Mouse (Mus musculus) forelimb bud, embryonic 11.5 days (tissue): ENCODE measurements around the gene Rtn4rl1.

Experiments
- DNase-seq: peaks from one replicate; pipeline ENCODE4 v3.0.0-alpha.2; 2012; ENCODE audit warnings: low read depth, low spot score

Rtn4rl1 gene

DNA sequence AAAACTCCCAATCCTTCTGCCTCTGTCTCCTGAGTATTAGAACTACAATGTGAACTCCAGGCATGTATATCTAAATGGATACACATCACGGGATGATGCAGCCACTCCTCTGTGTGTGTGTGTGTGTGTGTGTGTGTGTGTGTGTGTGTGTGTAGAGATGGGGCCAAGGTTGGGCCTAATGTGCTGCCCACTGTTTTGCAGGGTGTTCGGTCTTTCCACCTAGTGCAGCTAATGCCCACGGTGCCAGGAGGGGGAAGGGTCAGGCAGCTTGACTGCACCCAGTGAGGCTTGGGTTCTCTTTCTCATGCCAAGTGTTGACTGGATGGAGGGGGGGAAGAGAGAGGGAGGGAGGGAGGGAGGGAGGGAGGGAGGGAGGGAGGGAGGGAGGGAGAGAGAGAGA is 19.3 kb downstream of the Rtn4rl1 start:
- DNase-seq: no peak

DNA sequence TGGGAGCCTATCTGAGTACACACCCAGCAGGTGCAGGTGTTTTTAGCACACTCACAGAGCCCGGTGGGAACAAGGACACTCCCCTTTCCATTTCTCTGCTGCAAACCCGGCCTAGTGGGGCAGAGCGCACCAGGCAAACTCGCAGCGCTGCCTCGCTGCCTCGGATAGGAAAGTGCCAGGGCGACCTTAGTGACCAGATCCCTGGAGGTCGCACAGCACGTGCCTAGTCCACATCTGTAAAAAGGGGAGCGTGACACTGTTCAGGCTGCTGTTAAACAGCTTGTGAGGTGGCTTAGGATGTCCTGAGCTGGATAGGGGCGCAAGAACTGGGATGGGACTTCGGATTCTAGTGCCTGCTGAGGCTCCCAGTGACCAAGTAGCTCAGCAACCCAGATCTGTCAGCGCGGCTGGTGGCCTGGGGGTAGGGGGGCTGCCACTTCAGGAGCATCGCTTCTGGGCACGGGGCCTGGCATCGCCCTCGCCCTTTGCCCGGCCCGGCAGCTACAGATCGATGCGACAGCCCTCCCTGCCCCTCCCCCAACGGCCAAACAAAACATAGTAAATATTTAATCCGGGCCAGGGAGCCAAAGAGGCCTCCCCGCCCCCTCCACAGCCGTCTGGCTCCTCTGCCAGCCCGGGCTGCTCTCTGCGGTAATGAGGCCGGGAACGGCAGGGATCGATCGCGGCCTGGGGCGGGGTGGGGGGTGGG is 19.9 kb downstream of the Rtn4rl1 start:
- DNase-seq: no peak

DNA sequence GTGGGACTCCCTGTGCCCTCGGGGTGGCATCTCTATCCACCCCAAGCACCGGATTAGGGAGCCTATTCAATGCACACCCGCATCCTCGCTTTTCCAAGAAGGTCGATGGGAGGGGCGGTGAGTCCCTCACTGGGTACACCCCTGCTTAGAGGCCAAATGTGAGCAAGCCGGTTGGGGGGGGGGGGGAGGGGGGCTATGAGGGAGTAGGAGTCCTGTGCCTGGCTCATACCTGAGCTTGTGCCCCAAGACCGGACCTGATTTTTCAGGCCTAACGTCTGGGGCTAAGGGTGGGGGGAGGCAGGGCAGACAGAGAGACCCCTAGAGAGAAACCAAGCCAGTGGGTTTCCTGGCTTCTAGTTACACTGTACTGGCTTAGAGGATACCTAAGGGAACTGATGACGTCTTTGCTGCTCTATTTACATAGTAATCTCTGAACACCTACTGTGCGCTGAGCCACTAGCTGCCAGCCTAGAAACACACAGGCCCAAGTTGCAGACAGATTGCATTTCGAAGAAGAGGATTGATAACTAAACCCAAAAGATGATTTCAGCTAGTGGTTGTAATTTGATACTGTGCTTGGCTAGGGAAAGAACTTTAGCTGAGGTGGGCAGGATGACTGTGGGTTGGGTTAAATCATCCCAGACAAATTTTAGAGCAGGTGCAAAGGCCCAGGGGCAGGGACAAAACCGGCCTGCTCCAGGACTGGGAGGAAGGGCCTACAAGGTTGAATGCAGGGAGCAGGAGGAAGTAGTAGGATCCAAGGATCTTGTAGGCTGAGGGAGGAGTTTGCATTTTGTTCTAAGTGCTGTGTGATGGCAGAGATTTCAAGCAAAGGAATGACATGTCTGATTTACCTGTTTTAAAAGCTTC is 20.7 kb downstream of the Rtn4rl1 start:
- DNase-seq: no peak

DNA sequence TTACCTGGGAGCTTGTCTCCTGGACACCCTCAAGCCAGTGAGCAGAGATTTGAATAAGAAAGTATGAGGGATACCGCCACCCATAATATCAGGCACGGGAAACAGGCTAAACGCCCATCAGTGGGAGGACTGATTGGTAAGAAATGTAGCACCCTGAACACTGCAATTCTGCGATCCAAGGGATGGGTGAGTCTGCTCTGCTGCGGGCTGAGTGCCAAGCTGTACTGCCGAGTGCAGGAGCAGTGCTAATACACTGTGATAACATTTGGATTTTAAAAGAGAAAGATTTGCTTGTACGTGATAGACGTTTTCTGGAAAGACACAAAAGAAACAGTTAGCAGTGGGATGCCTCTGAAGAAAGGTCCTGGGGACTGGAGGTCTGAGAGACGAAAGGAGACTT is 26.5 kb downstream of the Rtn4rl1 start:
- no peak for DNase-seq

DNA sequence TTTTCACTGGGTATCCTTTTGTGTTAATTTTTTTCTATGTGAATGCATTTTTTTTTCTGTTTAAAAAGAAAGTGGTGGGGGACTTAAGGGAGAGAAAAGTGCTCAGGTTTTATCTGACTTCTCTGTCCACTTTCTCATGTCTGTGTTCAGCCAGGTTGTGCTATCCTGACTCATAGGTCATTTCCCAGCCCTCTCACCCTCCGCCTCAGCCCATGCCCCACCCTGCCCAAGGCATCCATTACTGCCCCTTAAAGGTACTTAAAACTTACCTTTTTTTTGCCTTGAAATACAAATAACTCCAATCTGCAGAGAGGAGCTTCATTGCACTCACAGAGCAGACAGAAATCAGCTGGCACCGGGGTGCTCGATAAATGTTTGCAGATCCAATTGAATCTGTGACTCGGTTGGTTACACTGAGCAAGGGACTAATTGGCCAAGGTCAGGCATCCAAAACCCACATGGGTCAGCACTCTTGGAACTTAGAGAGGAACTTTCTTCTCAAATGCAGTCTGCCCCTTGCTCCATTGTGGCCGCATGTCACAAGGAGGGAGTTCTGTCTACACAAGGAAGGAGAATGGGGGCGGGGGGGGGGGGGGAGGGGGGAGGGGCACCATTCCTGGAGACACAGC is 27.0 kb downstream of the Rtn4rl1 start:
- no peak for DNase-seq

DNA sequence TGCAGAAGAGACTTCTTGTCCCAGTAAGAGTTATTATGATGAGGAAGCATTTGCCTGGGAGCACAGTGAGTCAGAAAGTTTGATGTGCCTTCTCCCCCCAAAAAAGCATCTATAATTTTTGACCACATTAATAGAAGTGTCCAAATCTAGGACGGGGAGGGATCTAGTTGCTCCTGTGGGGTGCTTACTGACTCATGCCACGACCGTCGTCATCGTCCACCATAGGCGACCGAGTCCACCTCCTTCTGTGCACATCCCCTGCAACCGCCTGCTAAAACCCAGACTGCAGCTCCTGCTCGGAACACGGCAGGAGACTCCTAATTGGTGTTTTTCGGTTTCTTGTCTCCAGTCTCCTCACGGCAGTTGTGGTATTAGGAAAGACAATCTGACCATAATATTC is 30.5 kb downstream of the Rtn4rl1 start:
- DNase-seq: no peak

DNA sequence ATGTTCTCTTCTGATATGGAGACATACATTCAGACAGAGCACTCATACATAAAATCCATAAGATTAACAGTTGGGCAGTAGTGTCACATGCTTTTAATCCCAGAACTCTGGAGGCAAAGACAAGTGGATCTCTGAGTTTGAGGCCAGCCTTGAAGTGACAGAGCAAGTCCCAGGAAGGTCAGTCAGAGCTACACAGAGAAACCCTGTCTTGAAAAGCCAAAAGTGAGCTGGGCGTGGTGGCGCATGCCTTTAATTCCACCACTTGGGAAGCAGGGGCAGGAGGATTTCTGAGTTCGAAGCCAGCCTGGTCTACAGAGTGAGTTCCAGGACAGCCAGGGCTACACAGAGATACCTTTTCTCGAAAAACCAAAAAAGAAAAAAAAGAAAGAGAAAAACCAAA is 31.3 kb downstream of the Rtn4rl1 start:
- DNase-seq: no peak

DNA sequence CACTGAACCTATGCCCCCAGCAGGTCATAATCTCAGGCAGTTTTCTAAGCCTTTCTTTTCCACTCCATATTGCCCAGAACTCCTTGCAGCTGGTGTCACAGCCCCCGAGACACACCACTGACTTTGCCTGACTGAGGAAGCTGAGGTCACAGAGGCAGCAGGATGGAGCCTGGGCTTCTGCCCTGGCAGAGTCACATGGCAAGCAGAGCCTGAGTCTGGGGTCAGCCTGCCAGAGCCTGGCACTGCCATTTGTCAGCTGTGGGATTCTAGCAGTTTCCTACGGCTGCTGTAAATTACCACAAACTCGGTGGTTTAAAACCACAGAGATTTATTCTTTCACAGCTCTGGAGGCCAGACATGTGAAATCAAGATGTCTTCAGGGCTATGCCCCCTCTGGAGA is 34.0 kb downstream of the Rtn4rl1 start:
- no peak for DNase-seq

DNA sequence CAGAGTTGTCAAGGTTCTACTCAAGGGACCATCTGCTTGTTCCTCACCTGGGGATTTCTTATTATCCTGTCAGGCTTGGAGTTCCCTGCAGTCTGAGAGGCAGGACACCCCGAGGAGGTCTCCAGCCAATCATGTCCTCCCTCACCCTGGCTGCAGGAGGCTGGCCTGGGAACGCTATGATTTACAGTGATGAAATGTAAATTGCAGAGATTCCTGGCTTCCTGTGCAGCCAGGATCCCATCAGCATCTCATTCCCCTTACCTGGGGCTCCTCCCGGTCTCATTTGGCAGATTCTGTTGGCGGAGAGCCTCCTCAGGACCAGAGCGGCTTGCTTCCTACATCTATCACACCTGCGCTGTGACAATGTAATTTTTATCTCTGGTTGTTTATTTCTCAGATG is 35.7 kb downstream of the Rtn4rl1 start:
- no peak for DNase-seq

DNA sequence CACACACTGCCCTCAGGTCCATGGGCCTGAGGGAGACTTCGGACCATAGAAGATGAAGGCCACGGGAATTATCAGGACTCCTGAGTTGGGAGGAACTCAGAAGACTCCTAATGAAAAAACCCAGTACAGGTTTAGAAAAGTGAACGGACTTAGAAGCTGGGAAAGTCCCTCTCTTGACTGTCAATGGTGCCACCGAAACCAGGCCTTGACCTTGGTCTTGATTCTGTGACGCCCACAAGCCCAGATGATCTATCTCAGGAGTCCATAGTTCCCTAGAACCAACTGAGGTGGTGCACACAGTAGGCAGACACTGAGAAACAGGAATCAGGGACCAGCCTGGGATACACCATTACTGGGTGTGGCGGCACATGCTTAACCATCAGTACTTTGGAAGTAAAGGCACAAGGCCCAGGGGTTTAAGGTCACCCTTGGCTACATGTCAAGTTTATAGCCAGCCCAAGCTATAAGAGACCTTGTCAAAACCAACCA is 36.7 kb downstream of the Rtn4rl1 start:
- no peak for DNase-seq

DNA sequence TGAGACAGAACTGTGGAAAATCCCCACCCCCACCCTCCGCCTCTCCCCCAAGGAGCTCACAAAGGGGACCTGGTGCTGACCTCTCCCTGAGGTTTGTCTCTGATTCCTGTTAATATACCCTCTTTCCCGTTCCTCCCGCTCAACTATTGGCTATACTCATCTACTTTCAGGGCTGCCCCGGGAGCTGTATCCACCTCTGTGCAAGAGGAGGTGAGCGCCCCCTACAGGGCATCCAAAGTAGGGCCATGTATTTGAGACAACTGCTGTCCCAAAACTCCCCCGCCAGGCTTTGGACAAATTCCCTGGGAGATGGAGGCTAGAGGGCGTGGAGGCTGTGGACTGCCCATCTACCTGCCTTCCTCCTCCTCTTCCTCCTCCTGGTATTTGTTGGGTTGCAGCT is 38.2 kb downstream of the Rtn4rl1 start:
- peak; percentile 72 for DNase-seq

DNA sequence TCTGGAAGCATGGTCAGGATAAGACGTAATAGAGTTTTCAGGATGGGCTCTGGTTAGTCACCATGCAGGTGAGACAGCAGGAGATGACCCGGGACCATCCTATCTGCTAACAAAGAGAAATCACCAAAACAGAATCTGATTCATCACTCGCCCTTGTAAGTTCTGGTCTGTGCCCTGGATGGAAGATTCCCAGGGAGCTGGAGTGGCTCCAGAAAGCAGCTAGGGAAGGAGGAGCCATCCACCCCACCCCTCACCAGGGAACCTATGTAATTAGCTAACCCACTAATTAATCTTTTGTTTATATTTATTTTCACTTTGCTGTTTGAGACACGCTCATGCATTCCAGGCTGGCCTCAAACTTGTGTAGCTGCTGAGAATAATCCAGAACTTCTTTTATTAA is 38.9 kb downstream of the Rtn4rl1 start:
- DNase-seq: no peak

DNA sequence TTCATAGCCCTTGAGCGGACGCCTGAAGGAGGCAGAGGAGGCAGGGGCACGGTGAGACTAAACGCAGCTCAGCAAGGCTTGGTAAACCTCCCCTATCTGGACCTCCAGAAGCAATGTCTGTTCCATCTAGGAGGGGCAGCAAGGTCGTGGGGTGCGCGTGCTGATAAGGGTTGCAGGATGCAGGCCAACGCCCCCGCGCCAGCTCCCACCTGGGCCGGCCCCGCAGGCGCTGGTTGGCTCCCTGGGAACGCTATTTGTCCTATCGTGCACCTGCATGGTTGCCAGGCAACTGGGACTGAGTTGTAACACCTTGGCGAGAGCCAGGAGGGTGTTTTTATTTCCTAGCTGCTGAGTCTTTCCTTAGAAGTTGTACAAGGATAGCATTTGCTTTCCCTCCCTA is 41.2 kb downstream of the Rtn4rl1 start:
- DNase-seq: no peak

DNA sequence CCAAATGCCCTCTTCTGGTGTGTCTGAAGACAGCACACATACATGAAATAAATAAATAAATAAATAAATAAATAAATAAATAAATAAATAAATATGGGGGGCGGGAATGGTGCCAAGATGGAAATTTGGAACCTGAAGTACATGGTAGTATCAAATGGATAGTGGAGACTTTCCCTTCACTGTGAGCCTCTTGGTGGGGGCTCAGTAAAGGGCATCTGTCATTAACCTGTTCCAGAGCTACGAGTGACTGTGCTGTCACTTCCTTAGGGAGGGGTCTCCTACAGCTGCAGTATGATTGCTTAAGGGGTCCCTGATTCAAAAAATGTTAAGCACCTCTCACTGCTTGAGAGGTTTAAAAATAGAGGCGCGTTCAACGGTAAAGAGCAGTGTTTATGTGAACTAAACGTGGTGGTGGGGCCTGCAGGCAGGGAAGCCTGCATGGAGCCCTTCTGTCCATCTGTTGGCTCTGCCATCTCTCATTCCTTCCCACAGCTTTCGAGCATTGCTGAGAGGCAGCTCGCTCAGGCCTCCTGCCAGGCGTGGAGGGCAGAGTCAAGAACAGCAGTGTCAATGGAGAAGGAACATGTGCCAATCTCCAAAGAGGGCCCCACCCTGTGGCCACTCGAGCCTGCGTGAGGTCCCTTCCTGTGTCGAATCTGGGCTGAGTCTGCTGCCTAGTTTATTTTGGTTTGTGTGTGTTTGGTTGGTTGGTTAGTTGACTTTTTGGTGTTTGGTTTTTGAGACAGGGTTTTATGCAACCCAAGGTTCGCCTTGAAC is 46.8 kb downstream of the Rtn4rl1 start:
- no peak for DNase-seq

DNA sequence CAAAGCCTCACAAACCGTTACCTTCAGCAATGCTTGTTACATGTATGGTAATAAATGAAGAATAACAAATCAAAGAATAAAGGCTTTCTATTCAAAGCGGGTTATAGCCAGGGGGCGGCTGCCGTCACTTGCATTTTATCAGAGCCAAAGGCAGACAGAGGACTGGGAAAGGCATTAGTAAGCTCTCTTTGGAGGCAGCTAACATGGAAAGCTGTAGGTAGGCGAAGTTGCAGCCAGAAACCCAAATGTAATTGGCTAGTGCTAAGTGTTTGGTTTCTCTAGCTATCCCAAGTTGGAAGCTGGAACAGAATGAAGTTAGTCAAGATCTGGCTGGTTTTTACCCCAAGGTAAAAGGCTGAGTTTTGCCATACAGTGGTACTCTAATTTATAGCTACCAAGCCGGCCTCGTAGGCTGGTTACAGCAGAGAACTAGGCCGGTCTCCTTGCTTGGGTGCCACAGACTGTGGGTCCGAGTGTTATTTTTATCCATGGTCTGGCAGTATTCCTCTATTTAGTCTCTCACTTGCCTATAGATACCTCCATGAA is 49.2 kb downstream of the Rtn4rl1 start:
- DNase-seq: no peak

DNA sequence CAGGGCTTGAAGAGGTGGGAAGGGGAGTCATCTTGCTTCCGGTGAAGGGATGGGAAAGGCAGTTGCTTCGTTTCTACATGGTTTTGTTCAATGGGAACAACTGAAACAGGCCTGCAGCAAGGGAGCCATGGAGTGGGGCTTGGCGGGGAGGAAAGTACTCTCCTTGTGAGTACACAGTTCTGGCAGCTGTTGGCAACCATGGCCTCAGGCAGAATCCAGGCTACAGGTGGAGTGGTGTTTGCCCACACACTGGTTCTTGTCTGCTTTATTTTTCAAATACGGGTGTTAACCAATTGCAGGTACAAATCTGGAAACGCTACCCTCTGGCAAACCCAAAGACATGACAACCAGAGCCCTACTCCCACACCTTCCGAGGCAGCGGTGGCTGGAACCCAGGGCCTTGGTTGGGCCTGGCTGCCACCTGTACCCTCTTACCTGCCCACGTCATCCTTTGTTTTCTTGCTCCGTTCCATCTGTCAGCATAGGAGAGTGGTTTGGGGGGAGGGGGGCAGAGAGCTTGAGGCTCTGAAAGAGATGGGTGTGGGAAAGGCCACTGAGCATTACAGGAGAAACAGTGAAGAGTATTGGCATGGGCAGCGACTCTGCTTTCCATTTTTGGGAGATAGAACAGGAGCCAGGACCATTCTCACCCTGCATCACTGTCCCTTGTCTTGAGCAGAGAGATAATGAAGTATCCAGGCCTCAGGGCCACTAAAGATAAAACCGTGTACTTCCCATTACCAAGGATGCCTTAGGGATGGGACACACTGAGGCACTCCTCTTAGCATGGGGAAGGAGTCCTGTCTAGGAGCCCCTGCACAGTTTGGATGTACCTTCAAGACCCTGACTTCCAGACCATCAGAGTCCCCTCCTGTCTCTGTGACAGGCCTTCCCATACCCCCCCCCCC is 51.0 kb downstream of the Rtn4rl1 start:
- DNase-seq: no peak

DNA sequence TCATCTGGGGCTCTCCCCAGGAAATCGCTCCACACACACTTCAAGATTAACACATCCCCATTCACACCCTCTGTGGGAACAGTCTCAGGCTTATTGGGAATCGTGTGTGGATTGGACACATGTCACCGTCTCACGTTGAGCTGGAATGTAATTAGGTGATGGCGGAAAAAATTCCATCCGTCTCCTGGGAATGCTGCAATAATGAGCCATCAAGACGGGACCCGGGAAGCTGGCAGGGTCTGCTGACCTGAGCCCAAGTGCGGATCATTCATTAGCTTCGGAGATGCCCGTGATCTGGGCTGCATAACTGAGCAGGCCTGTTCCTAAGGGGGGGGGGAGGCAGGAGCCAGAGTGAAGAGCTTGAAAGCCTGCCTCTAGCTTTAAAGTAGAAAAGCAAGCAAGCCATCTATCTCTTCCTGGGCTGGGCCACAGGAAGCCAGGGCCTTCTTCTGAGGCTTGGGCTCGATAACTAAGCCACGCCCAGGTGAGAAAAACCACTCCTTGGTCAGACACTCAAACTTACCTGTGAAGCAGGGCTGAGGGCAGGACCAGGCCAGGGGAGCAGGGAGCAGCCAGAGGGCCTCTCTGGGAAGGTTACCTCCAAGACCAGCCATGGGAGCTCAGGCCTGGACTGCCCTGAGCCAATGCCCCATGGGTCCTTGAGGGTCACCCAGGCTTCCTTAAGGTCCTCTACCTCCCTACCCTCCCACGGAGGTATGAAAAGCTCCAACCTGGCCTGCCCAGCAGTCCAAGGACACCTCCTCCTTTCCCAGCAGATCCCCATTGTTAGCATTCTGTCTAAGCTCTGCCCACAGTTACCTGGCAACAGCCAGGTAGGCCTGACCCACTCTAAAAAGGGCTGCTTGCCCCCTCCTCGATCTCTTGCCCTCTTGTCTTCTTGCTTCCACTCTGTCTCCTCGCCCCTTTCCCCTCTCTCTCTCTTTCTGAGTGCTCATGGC is 52.1 kb downstream of the Rtn4rl1 start:
- DNase-seq: peak; percentile 53

DNA sequence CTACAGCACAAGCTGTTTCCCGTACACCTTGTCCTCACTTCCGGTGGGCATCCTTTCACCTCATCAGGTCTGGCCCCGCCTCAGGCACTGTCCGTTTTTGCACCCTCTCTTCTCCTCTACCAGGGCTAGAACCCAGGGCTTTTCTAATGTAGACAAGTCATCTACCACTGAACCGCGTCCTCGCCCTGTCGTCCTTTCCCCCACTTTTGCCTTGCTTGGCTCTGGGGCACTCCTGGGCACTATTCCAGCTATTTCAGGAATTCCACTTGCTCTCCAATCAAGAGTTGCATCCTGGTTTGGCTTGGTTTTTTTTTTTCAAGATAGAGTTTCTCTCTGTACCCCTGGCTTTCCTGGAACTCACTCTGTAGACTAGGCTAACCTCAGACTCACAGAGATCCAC is 53.0 kb downstream of the Rtn4rl1 start:
- no peak for DNase-seq

DNA sequence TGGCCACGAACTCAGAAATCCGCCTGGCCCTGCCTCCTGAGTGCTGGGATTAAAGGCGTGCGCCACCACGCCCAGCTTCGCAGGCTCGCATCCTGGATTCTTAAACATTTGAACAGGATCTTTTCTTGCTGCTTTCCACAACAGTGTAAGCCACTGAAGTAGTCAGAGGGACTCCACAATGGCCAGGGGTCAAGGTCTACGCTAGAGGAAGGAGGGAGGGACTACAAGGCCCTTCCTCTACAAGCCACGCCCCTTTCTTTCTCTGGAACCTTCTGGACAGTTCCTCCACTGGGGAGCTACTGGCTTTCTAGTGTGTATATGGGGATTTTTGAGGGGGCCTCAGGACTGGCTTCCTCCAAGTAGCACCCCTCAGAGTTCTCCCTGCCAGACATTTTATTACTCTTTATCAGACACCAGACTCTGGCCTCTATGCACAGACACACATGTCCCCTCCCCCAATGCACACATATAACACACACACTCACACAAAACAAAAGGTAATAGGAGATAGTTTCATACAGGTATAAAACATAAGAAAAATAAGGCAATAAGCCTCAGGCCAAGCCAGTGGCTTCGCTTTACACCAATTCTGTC is 53.7 kb downstream of the Rtn4rl1 start:
- DNase-seq: no peak
